Mouse (Mus musculus) olfactory bulb, adult 2 months (tissue): ENCODE measurements around the gene 4930402H24Rik.

Experiments used
- CTCF ChIP-seq: fragments of 200-500 bp; IDR thresholded peaks from 2 replicates; pipeline ENCODE4 v1.5.1; 2012; ENCODE audit warnings: low read depth, mild to moderate bottlenecking, low read length, moderate library complexity; ENCODE audit not compliant: insufficient read depth
- POLR2A ChIP-seq: fragments of 200-500 bp; IDR thresholded peaks from 2 replicates; pipeline ENCODE4 v1.6.1; 2012; ENCODE audit warnings: mild to moderate bottlenecking, low read depth, low read length, moderate library complexity; ENCODE audit not compliant: insufficient read depth

- TF ChIP-seq CTCF = no peak
- TF ChIP-seq POLR2A = no peak
Measured at GRCm38 (mm10) chr2:130828668-130829067, 77.5 kb downstream of the 4930402H24Rik start.
